Mouse (Mus musculus): ENCODE data around the gene Rbm24. TPM values are rescaled to one million over a fixed set of nuclear protein-coding genes. Genes with fewer than 3 reads are reported as not detected.

Rbm24 gene
- polyA plus RNA-seq (2012; rRNA removed; ENCODE audit: low replicate concordance) = 26.4 and 92.8 TPM in 2 replicates

DNA sequence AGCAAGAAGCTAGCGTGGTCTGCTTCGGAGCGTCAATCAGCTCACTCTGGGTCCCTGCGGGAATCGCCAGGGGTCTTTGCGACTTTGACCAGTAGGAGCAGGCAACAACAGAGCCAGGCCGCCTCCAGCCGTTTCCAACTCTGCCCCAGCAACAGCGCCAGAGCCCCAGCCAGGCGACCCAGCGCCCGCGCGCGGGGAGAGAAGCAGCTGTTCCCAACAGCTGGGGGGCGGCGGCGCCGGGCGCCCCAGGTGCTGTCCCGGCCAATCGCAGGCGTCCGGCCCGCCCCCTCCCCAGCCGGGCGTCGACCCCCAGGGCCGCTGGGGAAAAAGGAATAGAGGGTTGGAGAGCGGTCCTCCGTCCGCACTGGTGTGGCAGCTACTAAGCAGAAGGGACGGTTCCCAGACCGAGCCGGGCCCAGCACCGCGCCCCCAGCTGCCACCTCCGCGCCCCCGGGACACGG, at the start of gene Rbm24:
Gene Rbm24, plus strand, starts transcription at position 294 of the 461 bp plus-strand sequence.

Other genes starting within 250 kb of the Rbm24 start
- gene Stmnd1, start 144.7 kb upstream of the Rbm24 start, polyA plus RNA-seq (2012; rRNA removed; ENCODE audit: low replicate concordance) = not detected in 2 replicates
- 3.8 and 14.0 TPM in 2 replicates for gene Cap2, start 83.4 kb downstream of the Rbm24 start, polyA plus RNA-seq (2012; rRNA removed; ENCODE audit: low replicate concordance)

All from duodenum, adult 2 months (tissue).